Mouse (Mus musculus) 3134 (cell line): ENCODE results near the gene Npas4.
"Not testable (repeated sequence)": the region's sequence is repeated elsewhere in the genome, so short reads cannot be mapped to it uniquely, and the experiment has no call there.

ENCODE experiments used
- DNase-seq: peaks from one replicate; pipeline ENCODE4 v3.0.0-alpha.2; 2011; ENCODE audit warnings: low spot score; ENCODE audit not compliant: insufficient read length; ENCODE audit errors: extremely low read depth

Gene Npas4

GRCm38 (mm10) chr19:4990256-4990625 lies at the start of gene Npas4:
Gene Npas4 (minus strand): TSS chr19:4990316.
- no peak for DNase-seq

- no peak for DNase-seq
Observed at GRCm38 (mm10) chr19:5039301-5040114, 49.4 kb upstream of the Npas4 start.

GRCm38 (mm10) chr19:5038709-5039156 lies 48.6 kb upstream of the Npas4 start, which contains the start of the genes B4gat1 and AC124502.3:
Gene B4gat1 (plus strand): TSS chr19:5038826.
Gene AC124502.3 (plus strand): TSS chr19:5038891.
- peak; percentile 92 for DNase-seq

GRCm38 (mm10) chr19:5037678-5038571 lies 47.8 kb upstream of the Npas4 start:
- peak; percentile 78 for DNase-seq

GRCm38 (mm10) chr19:5036577-5036976 lies 46.5 kb upstream of the Npas4 start:
- DNase-seq: no peak

GRCm38 (mm10) chr19:5032686-5033085 lies 42.6 kb upstream of the Npas4 start:
- no peak for DNase-seq

- DNase-seq: no peak
Observed at GRCm38 (mm10) chr19:5026111-5026510, 36.0 kb upstream of the Npas4 start.

- peak; percentile 94 for DNase-seq
Observed at GRCm38 (mm10) chr19:5023621-5024479, 33.7 kb upstream of the Npas4 start, which contains the start of gene Slc29a2. Gene Slc29a2 (plus strand): TSS chr19:5023860.

- DNase-seq: no peak
Observed at GRCm38 (mm10) chr19:5021416-5021815, 31.3 kb upstream of the Npas4 start.

- DNase-seq: peak; percentile 52
Observed at GRCm38 (mm10) chr19:5018191-5018590, 28.1 kb upstream of the Npas4 start.

GRCm38 (mm10) chr19:5017611-5018010 lies 27.5 kb upstream of the Npas4 start:
- DNase-seq: peak; percentile 72

- peak; percentile 58 for DNase-seq
Observed at GRCm38 (mm10) chr19:5016782-5017181, 26.7 kb upstream of the Npas4 start.

- peak; percentile 69 for DNase-seq
Observed at GRCm38 (mm10) chr19:5016221-5016742, 26.2 kb upstream of the Npas4 start.

- peak; percentile 65 for DNase-seq
Observed at GRCm38 (mm10) chr19:5014961-5015398, 24.9 kb upstream of the Npas4 start.

GRCm38 (mm10) chr19:5013138-5013537 lies 23.0 kb upstream of the Npas4 start:
- DNase-seq: peak; percentile 78

GRCm38 (mm10) chr19:5004925-5005324 lies 14.8 kb upstream of the Npas4 start:
- DNase-seq: peak; percentile 42

- not testable (repeated sequence) for DNase-seq
Observed at GRCm38 (mm10) chr19:5003644-5004043, 13.5 kb upstream of the Npas4 start.

- DNase-seq: peak; percentile 80
Observed at GRCm38 (mm10) chr19:5001666-5002406, 11.7 kb upstream of the Npas4 start.

GRCm38 (mm10) chr19:4999445-5000140 lies 9.5 kb upstream of the Npas4 start:
- no peak for DNase-seq
